8 mouse cellular contexts compared by ENCODE assay signal in genomic region chr2:75704234-75705161, GRCm38 (mm10). TPM values are rescaled to one million over a fixed set of nuclear protein-coding genes. Genes with fewer than 3 reads are reported as not detected.
DNase-seq lines count a peak whose midpoint lies in the region; ATAC-seq and TF ChIP-seq lines count a peak whose summit lies in the region.

Gene Nfe2l2 (minus strand): TSS chr2:75704641.

- TF ChIP-seq POLR2A in MEL (IDR thresholded peaks at IDR 0.05; ENCODE audit: control insufficient read depth in 1 of 2, insufficient read depth in 1 of 2, low read depth in 1 of 2, low read length in 2 of 2, poor library complexity in 1 of 2) = peak; percentile 79 to 90
- TF ChIP-seq POLR2A in cerebellum, adult 2 months (IDR thresholded peaks at IDR 0.05; ENCODE audit: borderline replicate concordance, insufficient read depth, low read length) = no peak

- peak; percentile 99 for DNase-seq in MEL (ENCODE audit: low read depth, low spot score)
- DNase-seq in cerebellum, adult 2 months = peak; percentile 66 to 74
- peak; percentile 55 for DNase-seq in forebrain, postnatal 0 days
- DNase-seq in heart, postnatal 4 days = peak; percentile 98
- DNase-seq in layer of hippocampus, adult 8-10 months (ENCODE audit: low spot score in 2 of 2) = peak; percentile 72 to 89
- peak; percentile 100 for DNase-seq in ovary, adult 18-20 months (ENCODE audit: low spot score)
- DNase-seq in thymus, postnatal 0 days (ENCODE audit: low spot score) = peak; percentile 83

- peaks cover 49% of the 10 kb centered on the region for H3K79me2 ChIP-seq in MEL (ENCODE audit: control insufficient read depth, insufficient read depth, low read length, poor library complexity)

- no peaks in the 10 kb centered on the region for H3K27me3 ChIP-seq in MEL (ENCODE audit: control insufficient read depth in 1 of 2, insufficient read depth in 2 of 2, low read length in 2 of 2)
- H3K27me3 ChIP-seq in cerebellum, adult 2 months (ENCODE audit: control insufficient read depth, insufficient read depth, low read length) = peaks cover 3% of the 10 kb centered on the region; the same call in 1 of the 2 replicates
- H3K27me3 ChIP-seq in forebrain, postnatal 0 days (ENCODE audit: insufficient read depth, low read length) = 0 out of 2 replicates have a peak, but pooled peaks cover 4% of the 10 kb centered on the region
- no peaks in the 10 kb centered on the region for H3K27me3 ChIP-seq in lung, embryonic 15.5 days

- H3K9ac ChIP-seq in MEL (ENCODE audit: control insufficient read depth, low read depth, low read length, poor library complexity, severe bottlenecking) = peak within 1 kb of the TSS; percentile 97
- peak within 1 kb of the TSS; percentile 48 for H3K9ac ChIP-seq in forebrain, postnatal 0 days
- peak within 1 kb of the TSS; percentile 95 for H3K9ac ChIP-seq in lung, embryonic 15.5 days

- H3K27ac ChIP-seq in MEL (ENCODE audit: control insufficient read depth, low read depth, low read length) = peak within 1 kb of the TSS; percentile 92
- peak within 1 kb of the TSS; percentile 44; the same call in 1 of the 2 replicates for H3K27ac ChIP-seq in cerebellum, adult 2 months (ENCODE audit: insufficient read depth, low read length)
- peak within 1 kb of the TSS; percentile 80 for H3K27ac ChIP-seq in forebrain, postnatal 0 days (ENCODE audit: low read depth, low read length)
- peak within 1 kb of the TSS; percentile 98 for H3K27ac ChIP-seq in lung, embryonic 15.5 days

- peak within 1 kb of the TSS; percentile 79 for H3K4me2 ChIP-seq in forebrain, postnatal 0 days (ENCODE audit: low read depth)
- peak within 1 kb of the TSS; percentile 91 for H3K4me2 ChIP-seq in lung, embryonic 15.5 days

- peaks cover 9 to 34% of the 10 kb centered on the region in 2 experiments; a peak in 3 of 4 replicates for H3K36me3 ChIP-seq in MEL (ENCODE audit: control insufficient read depth in 1 of 2, insufficient read depth in 2 of 2, low read length in 2 of 2)
- H3K36me3 ChIP-seq in forebrain, postnatal 0 days (ENCODE audit: insufficient read depth) = no peaks in the 10 kb centered on the region
- H3K36me3 ChIP-seq in lung, embryonic 15.5 days = no peaks in the 10 kb centered on the region

- WGBS in cerebellum, adult 2 months = 2% methylated on average over 58 of the region's 58 CpGs
- WGBS in forebrain, postnatal 0 days = 2% methylated on average over 52 of the region's 58 CpGs
- WGBS in lung, embryonic 15.5 days = under 1% methylated on average over 57 of the region's 58 CpGs

- no peak for TF ChIP-seq CTCF in MEL (IDR thresholded peaks at IDR 0.05 in 2 of 3, conservative IDR thresholded peaks at IDR 0.05 in 1 of 3; ENCODE audit: control insufficient read depth in 1 of 3, insufficient read depth in 1 of 3, low read depth in 2 of 3, low read length in 3 of 3, poor library complexity in 1 of 3, severe bottlenecking in 1 of 3)
- TF ChIP-seq CTCF in cerebellum, adult 2 months (IDR thresholded peaks at IDR 0.05; ENCODE audit: borderline replicate concordance, insufficient read depth, low read depth, low read length) = no peak
- TF ChIP-seq CTCF in forebrain, postnatal 0 days (IDR thresholded peaks at IDR 0.05; ENCODE audit: low read depth) = peak; percentile 5; the same call in 1 of the 2 replicates

- no peak for TF ChIP-seq RAD21 in MEL (IDR thresholded peaks at IDR 0.05; ENCODE audit: low read depth, low read length)

- peak; percentile 78 to 91 for TF ChIP-seq EP300 in MEL (IDR thresholded peaks at IDR 0.05; ENCODE audit: low read depth in 1 of 2, low read length in 2 of 2)

- peaks cover 10 to 25% of the 10 kb centered on the region in 2 experiments for H3K4me1 ChIP-seq in MEL (ENCODE audit: control insufficient read depth in 1 of 2, insufficient read depth in 2 of 2, low read length in 2 of 2)
- no peaks in the 10 kb centered on the region for H3K4me1 ChIP-seq in cerebellum, adult 2 months (ENCODE audit: control insufficient read depth, insufficient read depth, low read length)
- peaks cover 5% of the 10 kb centered on the region; the same call in 1 of the 2 replicates for H3K4me1 ChIP-seq in forebrain, postnatal 0 days (ENCODE audit: insufficient read depth)
- H3K4me1 ChIP-seq in lung, embryonic 15.5 days = peaks cover 40% of the 10 kb centered on the region

- ATAC-seq in forebrain, postnatal 0 days = peak; percentile 81
- ATAC-seq in lung, embryonic 15.5 days (ENCODE audit: borderline replicate concordance, extremely low read depth, low FRiP score, low TSS enrichment) = peak; percentile 94

- peak within 1 kb of the TSS; percentile 84 to 91 for H3K4me3 ChIP-seq in MEL (ENCODE audit: control insufficient read depth in 1 of 2, insufficient read depth in 1 of 2, low read depth in 2 of 2, low read length in 2 of 2)
- H3K4me3 ChIP-seq in cerebellum, adult 2 months (replicated peaks; ENCODE audit: insufficient read depth, low read depth, low read length) = peak within 1 kb of the TSS; percentile 52
- H3K4me3 ChIP-seq in forebrain, postnatal 0 days (ENCODE audit: low read depth, low read length) = peak within 1 kb of the TSS; percentile 36
- H3K4me3 ChIP-seq in lung, embryonic 15.5 days = peak within 1 kb of the TSS; percentile 92

- no peaks in the 10 kb centered on the region for H3K9me3 ChIP-seq in MEL (replicated peaks; ENCODE audit: insufficient read depth, low read length)
- H3K9me3 ChIP-seq in forebrain, postnatal 0 days (ENCODE audit: low read length) = peaks cover 4% of the 10 kb centered on the region; the same call in 1 of the 2 replicates
- no peaks in the 10 kb centered on the region for H3K9me3 ChIP-seq in lung, embryonic 15.5 days

TF ChIP-seq in MEL, 35 proteins besides CTCF, POLR2A, EP300 and RAD21:
- peak; percentile 32; the same call in 1 of the 2 replicates for TF ChIP-seq HCFC1 (IDR thresholded peaks at IDR 0.05; ENCODE audit: low read depth, low read length)
- peak; percentile 92 for TF ChIP-seq MYB (IDR thresholded peaks at IDR 0.05; ENCODE audit: low read depth, low read length)
- TF ChIP-seq TBP (IDR thresholded peaks at IDR 0.05; ENCODE audit: low read depth, low read length) = peak; percentile 57; the same call in 1 of the 2 replicates
- TF ChIP-seq TCF12 (IDR thresholded peaks at IDR 0.05; ENCODE audit: low read depth, low read length) = peak; percentile 79
- TF ChIP-seq MAZ (IDR thresholded peaks at IDR 0.05; ENCODE audit: low read depth, low read length) = peak; percentile 92
- no peak for TF ChIP-seq JUND (IDR thresholded peaks at IDR 0.05; ENCODE audit: low read depth, low read length)
- TF ChIP-seq NELFE (IDR thresholded peaks at IDR 0.05; ENCODE audit: low read depth, low read length) = peak; percentile 90
- peak; percentile 58; the same call in 1 of the 2 replicates for TF ChIP-seq E2F4 (IDR thresholded peaks at IDR 0.05; ENCODE audit: borderline replicate concordance, low read depth, low read length)
- TF ChIP-seq GABPA (IDR thresholded peaks at IDR 0.05; ENCODE audit: low read depth, low read length) = no peak
- 0 out of 2 replicates have a peak, but pooled peaks have one; percentile 57 for TF ChIP-seq POLR2AphosphoS5 (IDR thresholded peaks at IDR 0.05; ENCODE audit: borderline replicate concordance, low read depth, low read length)
- no peak for TF ChIP-seq USF2 (IDR thresholded peaks at IDR 0.05; ENCODE audit: borderline replicate concordance in 1 of 2, insufficient read depth in 1 of 2, low read depth in 1 of 2, low read length in 2 of 2)
- TF ChIP-seq CHD2 (IDR thresholded peaks at IDR 0.05; ENCODE audit: low read length) = no peak
- TF ChIP-seq TAL1 (IDR thresholded peaks at IDR 0.05; ENCODE audit: low read length) = peak; percentile 91
- 0 out of 2 replicates have a peak, but pooled peaks have one; percentile 26 for TF ChIP-seq USF1 (IDR thresholded peaks at IDR 0.05; ENCODE audit: low read depth, low read length)
- peak; percentile 67 for TF ChIP-seq GATA1 (IDR thresholded peaks at IDR 0.05; ENCODE audit: low read depth, low read length)
- TF ChIP-seq MAX (IDR thresholded peaks at IDR 0.05; ENCODE audit: low read length) = 0 out of 2 replicates have a peak, but pooled peaks have one; percentile 20
- TF ChIP-seq ELF1 (IDR thresholded peaks at IDR 0.05; ENCODE audit: low read depth, low read length) = 0 out of 2 replicates have a peak, but pooled peaks have one; percentile 39
- TF ChIP-seq ZMIZ1 (IDR thresholded peaks at IDR 0.05; ENCODE audit: low read depth, low read length) = peak; percentile 92
- TF ChIP-seq UBTF (IDR thresholded peaks at IDR 0.05; ENCODE audit: borderline replicate concordance, insufficient read depth, low read depth, low read length) = no peak
- TF ChIP-seq MAFK (IDR thresholded peaks at IDR 0.05; ENCODE audit: borderline replicate concordance, low read depth, low read length) = no peak
- TF ChIP-seq MEF2A (IDR thresholded peaks at IDR 0.05; ENCODE audit: extremely low read depth, insufficient replicate concordance, low read depth, low read length, poor library complexity, severe bottlenecking) = no peak
- TF ChIP-seq ETS1 (IDR thresholded peaks at IDR 0.05; ENCODE audit: low read depth, low read length) = peak; percentile 74
- TF ChIP-seq MYC (IDR thresholded peaks at IDR 0.05; ENCODE audit: low read depth, low read length) = no peak; the same call in 1 of the 2 replicates
- TF ChIP-seq SIN3A (IDR thresholded peaks at IDR 0.05; ENCODE audit: low read length) = peak; percentile 66
- TF ChIP-seq BHLHE40 (IDR thresholded peaks at IDR 0.05; ENCODE audit: borderline replicate concordance, low read depth, low read length) = peak; percentile 74; the same call in 1 of the 2 replicates
- TF ChIP-seq SMC3 (IDR thresholded peaks at IDR 0.05; ENCODE audit: low read depth, low read length) = no peak
- TF ChIP-seq POLR2AphosphoS2 (IDR thresholded peaks at IDR 0.05; ENCODE audit: low read length) = peak; percentile 86

RNA-seq across cellular contexts. Expression of gene Nfe2l2, which starts in this region (rescaled TPM):
- 33.2 and 42.1 TPM in 2 replicates for total RNA-seq in MEL (2012; rRNA removed)
- 10 to 100 TPM in 1 of 2 experiments, not detected in 1; 59.1 TPM for polyA plus RNA-seq in MEL (2012; ENCODE audit: insufficient read depth in 1 of 2, insufficient read length in 2 of 2, low read depth in 1 of 2, low replicate concordance in 2 of 2, missing spikeins in 1 of 2)
- 18.6 and 19.6 TPM in 2 replicates for polyA plus RNA-seq in cerebellum, adult 2 months (2012; rRNA removed)
- total RNA-seq in forebrain, postnatal 0 days (2014; rRNA removed) = 7.6 and 7.7 TPM in 2 replicates
- polyA plus RNA-seq in forebrain, postnatal 0 days (2015; fragmentation: Nextera tagmentation; extraction: Ambion mirVana) = 12.6 and 14.1 TPM in 2 replicates
- total RNA-seq in heart, postnatal 4 days (2021) = 10 to 100 TPM; 53.2 to 54.5 TPM
- total RNA-seq in layer of hippocampus, adult 8-10 months (2022) = 10 to 100 TPM; 14.1 to 29.2 (median 20.6) TPM
- 92.9 and 99.0 TPM in 2 replicates for polyA plus RNA-seq in lung, embryonic 15.5 days (2015; fragmentation: Nextera tagmentation; extraction: Ambion mirVana)
- 56.6 and 57.3 TPM in 2 replicates for polyA plus RNA-seq in thymus, postnatal 0 days (2015; fragmentation: Nextera tagmentation; extraction: Ambion mirVana)

Comparison
In these comparisons a context has a peak if more than half of its experiments do, and no peak if none do; other contexts are left out.
1. Peak in every context shown above with its lines: DNase-seq, ATAC-seq, H3K4me3 ChIP-seq and H3K27ac ChIP-seq.
2. H3K27ac ChIP-seq: peak in every context shown above with its lines; median percentile 98 in lung, embryonic 15.5 days; 92 in MEL; 80 in forebrain, postnatal 0 days; 44 in cerebellum, adult 2 months.
3. H3K4me3 ChIP-seq: peak in every context shown above with its lines; median percentile 92 in lung, embryonic 15.5 days; 88 in MEL; 52 in cerebellum, adult 2 months; 36 in forebrain, postnatal 0 days.